Mouse (Mus musculus) embryonic stem cell, embryonic (primary cell): ENCODE measurements around the gene Vax2.

Experiments used
- CTCF ChIA-PET, 4 experiments: fragments of 300-600 bp in 2 of 4; fragments of 350-600 bp in 2 of 4; sonication (Branson Sonifier 250); formaldehyde crosslinking; loops; one replicate each; lab custom pipeline; 2022; ENCODE audit warnings: inconsistent platforms in 2 of 4; lab: Charles Lee
- POLR2A ChIA-PET, 4 experiments: fragments of 300-600 bp in 2 of 4; fragments of 350-600 bp in 2 of 4; sonication (Branson Sonifier 250); formaldehyde crosslinking; loops; one replicate each; lab custom pipeline; 2022; ENCODE audit warnings: antibody characterized with exemption in 4 of 4, inconsistent platforms in 1 of 4; lab: Charles Lee

Gene Vax2

DNA sequence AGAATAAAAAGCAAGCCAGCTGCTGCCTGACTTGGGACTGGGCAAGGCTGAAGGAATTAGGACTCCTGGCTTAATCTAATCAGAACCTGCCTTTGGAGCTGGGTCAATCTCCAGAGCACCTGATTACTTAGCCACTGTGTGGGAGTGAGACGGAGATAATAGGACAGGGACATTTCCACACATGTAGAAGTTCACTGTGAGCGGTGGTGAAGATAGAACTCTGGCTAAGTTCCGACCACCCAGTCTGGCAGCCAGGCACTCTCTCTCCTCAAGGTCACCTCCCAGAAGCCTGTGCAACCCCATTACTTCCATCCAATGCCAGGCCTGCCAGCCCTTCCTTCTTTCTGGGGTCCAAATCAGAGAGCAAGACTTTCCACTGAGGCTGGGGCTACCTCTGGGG lies 55.9 kb downstream of the Vax2 start:
- ChIA-PET POLR2A (no interaction called here), CTCF (interaction anchor here in 1 of 4 experiments (1.0 to 1.2 kb wide), 2 partner anchors 9 kb away, joined by 3 to 6 read pairs; partner anchors contain the start of gene Tex261)

DNA sequence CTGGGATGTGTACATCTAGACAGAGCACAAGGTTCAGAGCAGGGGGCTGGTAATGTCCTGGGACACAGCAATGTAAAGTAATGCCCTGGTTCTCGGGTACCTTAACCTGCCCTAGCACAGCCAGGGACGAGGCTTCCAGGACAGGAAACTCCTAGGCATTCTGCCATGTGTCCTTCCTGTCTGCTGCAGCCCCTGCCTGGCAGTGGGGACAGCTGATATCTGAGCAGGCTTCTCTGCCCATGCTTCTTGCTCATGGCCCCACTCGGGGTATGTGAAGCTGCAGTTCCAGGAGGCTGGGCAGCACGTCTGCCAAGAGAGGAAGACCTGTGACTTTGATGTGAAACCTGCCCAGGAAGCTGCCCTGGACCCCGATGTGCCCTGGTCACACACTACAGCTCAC lies 57.4 kb downstream of the Vax2 start:
- CTCF ChIA-PET, result interaction anchor here in 3 of 4 experiments (1.0 to 1.4 kb wide), 5 partner anchors 10 to 40 kb away, joined by 3 to 4 read pairs (median 3); no protein-coding TSS in a partner anchor
- POLR2A ChIA-PET, result interaction anchor here in 1 of 4 experiments (0.8 to 1.3 kb wide), 4 partner anchors 12 to 68 kb away, joined by 3 read pairs; partner anchors contain the start of gene Nagk

DNA sequence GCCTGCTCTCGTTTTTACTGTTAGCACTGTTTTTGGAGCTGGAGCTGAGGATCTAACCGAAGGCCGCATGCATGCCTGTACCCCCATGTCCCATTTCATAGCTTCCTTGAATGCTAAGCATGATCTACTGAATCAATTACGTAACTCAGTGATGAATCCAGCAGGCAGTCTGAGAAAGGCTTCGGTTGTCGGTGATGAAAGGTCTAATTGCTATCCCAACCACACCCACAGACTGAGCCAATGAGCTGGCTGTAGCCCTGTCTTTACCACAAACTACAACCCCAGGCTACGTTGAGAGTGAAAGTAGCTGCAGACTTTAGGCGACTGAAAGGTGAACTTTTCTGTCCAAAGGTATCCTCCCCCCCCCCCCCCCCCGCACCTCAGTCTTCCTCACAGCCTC lies 63.1 kb downstream of the Vax2 start:
- POLR2A ChIA-PET, result interaction anchor here (0.6 to 3.3 kb wide), 17 partner anchors 9 to 456 kb away, joined by 3 to 32 read pairs (median 6); partner anchors contain the start of genes Nagk (in 3 of the 4), Ankrd53 (in 2 of the 4), Atp6v1b1 (in 1 of the 4) and Paip2b (in 1 of the 4)

DNA sequence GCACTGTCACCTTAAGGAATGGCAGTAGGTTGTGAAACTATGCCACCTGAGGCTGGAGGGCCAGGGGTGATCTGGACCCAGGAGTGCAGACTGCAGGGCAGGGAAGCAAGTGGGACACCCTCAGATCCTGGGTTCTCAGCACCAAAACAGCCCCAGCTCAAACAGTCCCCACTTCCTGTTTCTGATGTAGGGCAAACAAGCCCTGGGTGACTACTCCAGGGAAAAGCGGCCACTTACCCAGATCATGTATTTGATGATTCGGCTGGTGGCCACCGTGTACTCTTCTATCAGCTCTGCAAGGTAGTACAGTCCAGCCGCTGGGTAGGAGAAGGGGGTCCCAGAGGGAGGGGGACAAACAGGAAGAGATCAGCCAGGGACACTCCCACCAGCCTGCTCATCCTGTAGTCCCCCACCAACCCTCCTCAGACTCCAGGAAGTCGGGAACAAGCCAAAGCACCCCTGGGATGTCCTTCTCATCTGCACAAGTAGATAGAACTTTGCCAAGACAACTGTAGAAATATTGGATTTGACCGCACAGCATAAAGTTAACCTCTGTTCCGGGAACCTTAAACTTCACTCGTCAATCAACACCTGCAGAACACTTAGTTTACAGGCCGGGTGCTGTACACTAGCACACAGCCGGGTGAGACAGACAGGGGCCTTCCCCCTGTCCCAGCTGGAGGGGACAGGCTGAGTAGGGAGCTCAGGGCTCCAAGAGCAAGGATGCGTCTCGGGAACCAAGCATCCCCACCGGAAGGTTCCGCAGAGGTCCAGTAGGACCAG lies 63.9 kb downstream of the Vax2 start:
- ChIA-PET POLR2A (interaction anchor here (0.7 to 3.3 kb wide), 25 partner anchors 10 to 449 kb away, joined by 3 to 32 read pairs (median 4); partner anchors contain the start of genes Nagk (in 3 of the 4), Ankrd53 (in 2 of the 4), Atp6v1b1 (in 1 of the 4) and Mob1a (in 1 of the 4)), CTCF (interaction anchor here (0.6 to 3.1 kb wide), 39 partner anchors 8 to 353 kb away, joined by 3 to 35 read pairs (median 6); partner anchors contain the start of genes Ankrd53 (in 2 of the 4), Nagk (in 2 of the 4), Paip2b (in 2 of the 4) and Vax2 (in 1 of the 4))

More for the DNA sequence above, 63.1 kb downstream of the Vax2 start:
- CTCF ChIA-PET, result interaction anchor here (0.6 to 3.1 kb wide), 14 partner anchors 11 to 636 kb away, joined by 3 to 35 read pairs (median 3); partner anchors contain the start of gene Nagk (in 1 of the 4)

DNA sequence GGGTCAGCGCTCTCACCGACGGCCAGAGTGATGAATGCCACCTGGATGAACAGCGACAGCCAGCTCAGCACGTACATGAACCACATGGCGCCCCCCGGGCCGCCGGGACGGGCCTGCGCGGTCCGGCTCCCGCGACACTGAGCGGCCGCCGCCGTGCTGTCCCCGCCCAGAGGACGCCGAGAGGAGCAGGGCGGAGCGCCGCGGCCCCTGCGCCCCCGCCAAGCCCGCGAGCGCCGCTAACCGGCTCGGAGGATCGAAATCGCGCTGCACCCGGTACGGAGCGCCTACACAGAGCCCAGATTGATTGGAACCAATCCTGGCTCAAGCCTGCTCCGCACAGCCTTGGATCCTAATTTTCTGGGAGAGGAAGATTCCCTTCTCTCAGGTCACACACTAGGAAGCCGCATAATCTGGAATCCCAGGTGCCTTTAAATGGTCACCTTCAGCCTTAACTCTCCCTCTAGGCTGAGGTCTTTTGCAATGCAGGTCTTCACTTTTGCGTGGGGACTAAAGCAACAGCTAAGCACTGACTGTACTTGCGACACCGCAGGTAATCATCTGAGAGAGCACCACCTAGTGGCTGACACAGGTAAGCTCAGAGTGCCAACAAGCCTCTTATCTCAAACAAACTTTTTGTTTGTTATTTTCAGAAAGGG lies 64.7 kb downstream of the Vax2 start, which contains the start of gene Tex261:
Gene Tex261, minus strand, starts transcription at position 176 of the 656 bp plus-strand sequence.
- CTCF ChIA-PET, result interaction anchor here (0.6 to 3.1 kb wide), 89 partner anchors 9 to 1685 kb away, joined by 3 to 35 read pairs (median 4); partner anchors contain the start of genes Nagk (in 3 of the 4), Ankrd53 (in 2 of the 4), Paip2b (in 2 of the 4) and Vax2 (in 2 of the 4)
- POLR2A ChIA-PET, result interaction anchor here (0.5 to 3.3 kb wide), 41 partner anchors 11 to 450 kb away, joined by 3 to 32 read pairs (median 4); partner anchors contain the start of genes Nagk (in 4 of the 4), Paip2b (in 3 of the 4), Ankrd53 (in 2 of the 4) and Atp6v1b1 (in 1 of the 4)

DNA sequence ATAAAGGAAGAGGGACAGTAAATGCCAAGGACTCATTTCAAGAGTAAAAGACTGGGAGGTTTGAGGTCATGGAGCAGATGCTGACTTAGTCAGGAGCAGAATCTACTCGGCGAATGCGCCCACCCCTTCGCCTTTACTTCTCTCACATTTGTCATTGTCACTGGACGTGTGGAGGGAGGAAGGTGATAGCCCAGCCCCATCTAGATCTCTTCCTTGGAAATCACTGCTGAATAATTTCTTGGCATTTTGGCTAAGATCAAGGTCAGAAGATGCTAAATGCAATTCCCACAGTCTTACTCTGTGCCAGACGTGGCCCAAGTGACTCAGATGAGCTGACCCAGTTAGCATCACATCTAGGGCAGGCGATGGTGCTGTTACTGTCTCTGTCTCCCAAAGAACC lies 67.2 kb downstream of the Vax2 start:
- ChIA-PET POLR2A (interaction anchor here in 3 of 4 experiments (0.7 to 1.6 kb wide), 10 partner anchors 10 to 182 kb away, joined by 3 to 5 read pairs (median 3); partner anchors contain the start of genes Nagk (in 2 of the 3) and Paip2b (in 1 of the 3)), CTCF (interaction anchor here in 3 of 4 experiments (0.7 to 2.1 kb wide), 21 partner anchors 10 to 294 kb away, joined by 3 to 10 read pairs (median 4); partner anchors contain the start of genes Nagk (in 1 of the 3) and Zfp638 (in 1 of the 3))

DNA sequence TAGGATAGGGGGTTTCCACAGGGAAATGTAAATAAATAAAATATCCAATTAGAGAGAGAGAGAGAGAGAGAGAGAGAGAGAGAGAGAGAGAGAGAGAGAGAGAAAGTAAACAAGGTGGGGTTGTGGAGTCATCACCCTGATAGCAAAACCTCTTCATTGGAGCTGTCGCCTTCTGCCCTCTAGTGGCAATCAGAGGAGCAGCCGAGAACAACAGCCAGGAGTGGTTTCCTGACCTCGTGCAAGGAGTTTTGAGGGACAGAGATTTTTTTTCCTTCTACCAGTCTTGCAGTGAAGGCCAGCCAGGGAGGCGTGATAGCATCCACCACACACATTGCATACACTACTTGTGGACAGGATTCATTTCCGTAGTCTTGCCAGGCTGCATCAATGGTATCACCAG lies 68.0 kb downstream of the Vax2 start:
- POLR2A ChIA-PET, result interaction anchor here in 3 of 4 experiments (0.6 to 1.6 kb wide), 12 partner anchors 9 to 183 kb away, joined by 3 to 5 read pairs (median 3); partner anchors contain the start of genes Nagk (in 2 of the 3) and Paip2b (in 1 of the 3)
- CTCF ChIA-PET, result interaction anchor here (0.6 to 2.1 kb wide), 36 partner anchors 9 to 1590 kb away, joined by 3 to 10 read pairs (median 4); partner anchors contain the start of genes Nagk (in 1 of the 4) and Zfp638 (in 1 of the 4)

DNA sequence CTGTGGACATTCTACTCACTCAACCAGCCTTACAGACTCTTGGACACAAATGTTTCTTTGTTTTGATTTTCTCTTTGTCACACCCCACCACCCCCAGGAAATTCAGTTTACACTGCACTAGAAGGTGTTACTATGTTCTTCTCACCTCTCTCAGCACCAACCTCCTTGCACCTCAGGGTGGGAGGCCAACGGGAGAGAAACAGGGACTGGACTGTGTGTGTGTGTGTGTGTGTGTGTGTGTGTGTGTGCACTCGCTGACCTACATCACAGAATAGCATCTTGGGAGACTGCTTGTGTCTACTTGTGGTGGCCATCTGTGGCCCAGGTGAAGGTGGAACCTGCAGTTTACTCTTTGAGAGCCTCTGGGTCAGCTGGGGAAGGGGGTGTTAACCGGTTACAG lies 75.4 kb downstream of the Vax2 start:
- ChIA-PET CTCF (interaction anchor here in 2 of 4 experiments (0.9 to 1.2 kb wide), 2 partner anchors 10 to 222 kb away, joined by 3 to 5 read pairs; partner anchors contain the start of genes Dysf (in 1 of the 2) and Tex261 (in 1 of the 2)), POLR2A (interaction anchor here in 2 of 4 experiments (0.9 to 1.5 kb wide), 3 partner anchors 8 to 46 kb away, joined by 3 to 4 read pairs (median 3); partner anchors contain the start of genes Nagk (in 1 of the 2) and Paip2b (in 1 of the 2))
